Mouse (Mus musculus): ENCODE measurements at regions not wholly inside any gene's neighbourhood (a gene's known extent, or its start where the extent isn't known, plus 50 kb on each side); places are given as distances from the start of the nearest gene placed in this dataset.
A peak's percentile ranks its signal among the peaks of the same experiment; 100 is the strongest.

- DNase-seq (ENCODE audit: low read depth, low spot score), result peak; percentile 57
Observed at GRCm38 (mm10) chr2:116979561-116980391, 101.3 kb downstream of the Tmco5 start.

- peak; percentile 35 for DNase-seq (ENCODE audit: low read depth, low spot score)
Observed at GRCm38 (mm10) chr2:116980692-116981091, 102.2 kb downstream of the Tmco5 start.

GRCm38 (mm10) chr2:116983351-116983750 is 104.9 kb downstream of the Tmco5 start:
- no peak for DNase-seq (ENCODE audit: low read depth, low spot score)

- DNase-seq (ENCODE audit: low read depth, low spot score), result no peak
Observed at GRCm38 (mm10) chr2:116983821-116984351, 105.4 kb downstream of the Tmco5 start.

- DNase-seq (ENCODE audit: low read depth, low spot score), result no peak
Observed at GRCm38 (mm10) chr2:116984597-116984996, 106.1 kb downstream of the Tmco5 start.

GRCm38 (mm10) chr2:116985549-116985948 is 107.1 kb downstream of the Tmco5 start:
- DNase-seq (ENCODE audit: low read depth, low spot score), result no peak

GRCm38 (mm10) chr2:116988953-116989674 is 110.6 kb downstream of the Tmco5 start:
- DNase-seq (ENCODE audit: low read depth, low spot score), result no peak

GRCm38 (mm10) chr2:116990106-116990505 is 111.6 kb downstream of the Tmco5 start:
- no peak for DNase-seq (ENCODE audit: low read depth, low spot score)

GRCm38 (mm10) chr2:116991561-116992042 is 113.1 kb downstream of the Tmco5 start:
- no peak for DNase-seq (ENCODE audit: low read depth, low spot score)

- no peak for DNase-seq (ENCODE audit: low read depth, low spot score)
Observed at GRCm38 (mm10) chr2:116993724-116994123, 115.2 kb downstream of the Tmco5 start.

- no peak for DNase-seq (ENCODE audit: low read depth, low spot score)
Observed at GRCm38 (mm10) chr2:116996302-116996701, 117.8 kb downstream of the Tmco5 start.

GRCm38 (mm10) chr2:116998822-116999221 is 120.3 kb downstream of the Tmco5 start:
- no peak for DNase-seq (ENCODE audit: low read depth, low spot score)

GRCm38 (mm10) chr2:116999592-116999991 is 121.1 kb downstream of the Tmco5 start:
- DNase-seq (ENCODE audit: low read depth, low spot score), result no peak

GRCm38 (mm10) chr2:117003976-117004375 is 117.2 kb upstream of the Spred1 start:
- no peak for DNase-seq (ENCODE audit: low read depth, low spot score)

- no peak for DNase-seq (ENCODE audit: low read depth, low spot score)
Observed at GRCm38 (mm10) chr2:117006846-117007245, 114.3 kb upstream of the Spred1 start.

- no peak for DNase-seq (ENCODE audit: low read depth, low spot score)
Observed at GRCm38 (mm10) chr2:117008922-117009321, 112.3 kb upstream of the Spred1 start.

GRCm38 (mm10) chr2:117010001-117010400 is 111.2 kb upstream of the Spred1 start:
- no peak for DNase-seq (ENCODE audit: low read depth, low spot score)

GRCm38 (mm10) chr2:117010942-117011341 is 110.2 kb upstream of the Spred1 start:
- no peak for DNase-seq (ENCODE audit: low read depth, low spot score)

- DNase-seq (ENCODE audit: low read depth, low spot score), result peak; percentile 61
Observed at GRCm38 (mm10) chr2:117017921-117018651, 103.1 kb upstream of the Spred1 start.

GRCm38 (mm10) chr2:117018917-117019538 is 102.1 kb upstream of the Spred1 start:
- DNase-seq (ENCODE audit: low read depth, low spot score), result peak; percentile 52

GRCm38 (mm10) chr2:117019552-117019951 is 101.6 kb upstream of the Spred1 start:
- no peak for DNase-seq (ENCODE audit: low read depth, low spot score)
